Mouse (Mus musculus): Measurements from ENCODE around the gene Angel1.

GRCm38 (mm10) chr12:86672507-86672906 lies 53.8 kb downstream of the Angel1 start:
- TF ChIP-seq POLR2A (IDR thresholded peaks at IDR 0.05; ENCODE audit: extremely low read depth, insufficient read depth, low read length), result no peak
- TF ChIP-seq CTCF (IDR thresholded peaks at IDR 0.05; ENCODE audit: low read depth, low read length), result no peak

Measured in liver, adult 2 months (tissue).